Mouse (Mus musculus): Measurements from ENCODE around the gene 9930022D16Rik.

9930022D16Rik gene

GRCm38 (mm10) chr11:109458165-109458564 lies 44.4 kb downstream of the 9930022D16Rik start:
- no peak for DNase-seq

GRCm38 (mm10) chr11:109460586-109460985 lies 46.9 kb downstream of the 9930022D16Rik start:
- DNase-seq: no peak

- DNase-seq: no peak
Measured at GRCm38 (mm10) chr11:109465068-109465467, 51.4 kb downstream of the 9930022D16Rik start.

GRCm38 (mm10) chr11:109466987-109467386 lies 53.3 kb downstream of the 9930022D16Rik start:
- no peak for DNase-seq

GRCm38 (mm10) chr11:109468133-109468532 lies 54.4 kb downstream of the 9930022D16Rik start:
- DNase-seq: no peak

All from cerebellum, adult 9-11 months (tissue).